Mouse (Mus musculus) erythroblast, embryonic 14.5 days (primary cell): ENCODE measurements around the gene L3mbtl4. TPM values are rescaled to one million over a fixed set of nuclear protein-coding genes. Genes with fewer than 3 reads are reported as not detected.

Source experiments
- H3K27me3 ChIP-seq: 2 replicates; pipeline ENCODE4 v1.6.1; 2012; ENCODE audit warnings: inconsistent platforms; ENCODE audit not compliant: control insufficient read depth
- H3K36me3 ChIP-seq: 2 replicates; pipeline ENCODE4 v1.6.1; 2012; ENCODE audit warnings: mild to moderate bottlenecking, inconsistent platforms; ENCODE audit not compliant: control insufficient read depth
- H3K4me1 ChIP-seq: 2 replicates; pipeline ENCODE4 v1.6.1; 2012; ENCODE audit warnings: inconsistent platforms; ENCODE audit not compliant: control insufficient read depth
- H3K4me3 ChIP-seq: replicated peaks from 2 replicates; pipeline ENCODE3; 2012; ENCODE audit warnings: moderate library complexity, mild to moderate bottlenecking, inconsistent platforms
- H3K9me3 ChIP-seq: 2 replicates; pipeline ENCODE4 v1.6.1; 2012; ENCODE audit warnings: low read length, inconsistent platforms, mixed read lengths; ENCODE audit not compliant: control insufficient read depth
- GATA1 ChIP-seq: IDR thresholded peaks from 2 replicates; pipeline ENCODE4 v1.6.1; 2012; ENCODE audit warnings: low read length, inconsistent platforms, mixed read lengths
- TAL1 ChIP-seq: IDR thresholded peaks from 3 replicates; pipeline ENCODE4 v1.6.1; 2012; ENCODE audit warnings: low read length, inconsistent platforms, mixed read lengths
- polyA plus RNA-seq: library from polyadenylated mRNA; stranded (reverse); fragments of >175 nt; gene quantifications from 2 replicates; pipeline ENCODE4 v1.2.3, GENCODE M21; 2012

The L3mbtl4 gene
- polyA plus RNA-seq, 1 experiment = not detected

DNA sequence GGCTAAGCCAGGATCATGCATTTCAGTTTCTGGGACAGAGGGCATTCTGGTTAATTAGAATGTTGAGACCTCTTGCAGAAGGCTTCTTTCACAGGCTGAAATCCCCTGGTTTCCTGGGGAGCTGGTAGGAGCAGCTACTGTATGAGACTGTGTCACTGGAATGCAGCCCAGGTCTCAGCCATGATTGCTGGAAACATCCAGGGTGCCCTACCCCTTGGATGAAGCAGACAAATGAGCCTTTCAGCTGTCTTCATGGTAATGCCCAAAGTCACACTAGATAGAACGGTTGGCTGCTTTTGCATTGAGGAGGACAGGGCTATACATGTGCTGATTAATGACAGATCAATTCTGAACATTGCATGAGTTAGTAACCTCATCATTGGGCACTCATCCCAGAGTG is 486.4 kb downstream of the L3mbtl4 start:
- Histone ChIP-seq H3K27me3 (no peaks in the 10 kb centered on the region), H3K36me3 (no peaks in the 10 kb centered on the region), H3K4me1 (no peaks in the 10 kb centered on the region), H3K9me3 (peaks cover 21% of the 10 kb centered on the region), H3K4me3 (no peak overlapping the region)
- no peak for TF ChIP-seq TAL1
- no peak for TF ChIP-seq GATA1

GRCm38 (mm10) chr17:68764329-68764880 is 490.8 kb downstream of the L3mbtl4 start:
- H3K4me1 ChIP-seq = no peaks in the 10 kb centered on the region
- TF ChIP-seq GATA1 (no peak), TAL1 (no peak)
- H3K36me3 ChIP-seq = no peaks in the 10 kb centered on the region
- peaks cover 18% of the 10 kb centered on the region for H3K9me3 ChIP-seq
- no peak overlapping the region for H3K4me3 ChIP-seq
- H3K27me3 ChIP-seq = no peaks in the 10 kb centered on the region

GRCm38 (mm10) chr17:68769561-68769960 is 496.0 kb downstream of the L3mbtl4 start:
- TF ChIP-seq GATA1 (no peak), TAL1 (no peak)
- no peaks in the 10 kb centered on the region for H3K27me3 ChIP-seq
- no peaks in the 10 kb centered on the region for H3K36me3 ChIP-seq
- peaks cover 13% of the 10 kb centered on the region for H3K9me3 ChIP-seq
- no peak overlapping the region for H3K4me3 ChIP-seq
- no peaks in the 10 kb centered on the region for H3K4me1 ChIP-seq

- no peak for TF ChIP-seq TAL1
- TF ChIP-seq GATA1 = no peak
- H3K36me3 ChIP-seq = no peaks in the 10 kb centered on the region
- no peaks in the 10 kb centered on the region for H3K27me3 ChIP-seq
- peaks cover 5% of the 10 kb centered on the region; the same call in 1 of the 2 replicates for H3K9me3 ChIP-seq
- no peak overlapping the region for H3K4me3 ChIP-seq
- H3K4me1 ChIP-seq = no peaks in the 10 kb centered on the region
These were observed 497.6 kb downstream of the L3mbtl4 start for GRCm38 (mm10) chr17:68771046-68771750.

GRCm38 (mm10) chr17:68793741-68794140 is 520.1 kb downstream of the L3mbtl4 start:
- TF ChIP-seq GATA1 (no peak), TAL1 (no peak)
- no peaks in the 10 kb centered on the region for H3K36me3 ChIP-seq
- H3K27me3 ChIP-seq = no peaks in the 10 kb centered on the region
- no peaks in the 10 kb centered on the region; the same call in 1 of the 2 replicates for H3K9me3 ChIP-seq
- no peak overlapping the region for H3K4me3 ChIP-seq
- H3K4me1 ChIP-seq = no peaks in the 10 kb centered on the region

GRCm38 (mm10) chr17:68826323-68826722 is 552.7 kb downstream of the L3mbtl4 start, which contains the start of gene Tmem200c:
TSS of gene Tmem200c (plus strand) at chr17:68826623.
- Histone ChIP-seq H3K36me3 (no peaks in the 10 kb centered on the region), H3K9me3 (peaks cover 17% of the 10 kb centered on the region; the same call in 1 of the 2 replicates), H3K27me3 (no peaks in the 10 kb centered on the region), H3K4me3 (no peak within 1 kb of the TSS), H3K4me1 (no peaks in the 10 kb centered on the region)
- TF ChIP-seq TAL1 (no peak), GATA1 (no peak)
